ENCODE assay signal across 8 mouse cellular contexts in genomic region chr3:61002587-61003501, GRCm38 (mm10). TPM values are rescaled to one million over a fixed set of nuclear protein-coding genes. Genes with fewer than 3 reads are reported as not detected.
DNase-seq lines count a peak whose midpoint lies in the region; ATAC-seq lines count a peak whose summit lies in the region.

P2ry1 (plus strand) TSS chr3:61002795.

- peak within 1 kb of the TSS; percentile 62; the same call in 1 of the 2 replicates for H3K27ac ChIP-seq in intestine, embryonic 14.5 days (ENCODE audit: low read depth)

- 0 out of 2 replicates have a peak, but pooled peaks cover 3% of the 10 kb centered on the region for H3K27me3 ChIP-seq in intestine, embryonic 14.5 days (replicated peaks; ENCODE audit: control insufficient read depth, insufficient read depth, low read length)

- peaks cover 5% of the 10 kb centered on the region; the same call in 1 of the 2 replicates for H3K4me1 ChIP-seq in intestine, embryonic 14.5 days (replicated peaks; ENCODE audit: control insufficient read depth, insufficient read depth, low read length)

- H3K4me3 ChIP-seq in intestine, embryonic 14.5 days (ENCODE audit: low read depth, low read length): peak within 1 kb of the TSS; percentile 95

- H3K36me3 ChIP-seq in intestine, embryonic 14.5 days (ENCODE audit: control insufficient read depth, insufficient read depth, low read length): no peaks in the 10 kb centered on the region

- peak; percentile 99 for ATAC-seq in intestine, embryonic 14.5 days (replicated peaks; ENCODE audit: low FRiP score, low TSS enrichment, low read depth)
- peak; percentile 93 for ATAC-seq in megakaryocyte-erythroid progenitor cell, adult 5-6 weeks (replicated peaks; ENCODE audit: low FRiP score, low TSS enrichment, poor library complexity, severe bottlenecking)

- peak; percentile 89 for DNase-seq in adrenal gland, postnatal 10 days
- peak; percentile 91 for DNase-seq in embryo, embryonic 11 days
- DNase-seq in gastrocnemius, postnatal 25 days: peak; percentile 89
- peak; percentile 92 for DNase-seq in intestine, embryonic 14.5 days (ENCODE audit: low spot score)
- DNase-seq in left cerebral cortex, postnatal 25 days (ENCODE audit: low spot score in 2 of 2): peak; percentile 45 to 52
- peak; percentile 65 for DNase-seq in right cerebral cortex, postnatal 14 days
- peak; percentile 76 for DNase-seq in urinary bladder, postnatal 25 days (ENCODE audit: low spot score)

- H3K4me2 ChIP-seq in intestine, embryonic 14.5 days (ENCODE audit: low read length): peak within 1 kb of the TSS; percentile 64

- intact Hi-C loops in left cerebral cortex, postnatal 25 days (cut with DNase I): loop anchor here (5.0 kb wide), 1 partner anchor 206 kb away; no protein-coding TSS in a partner anchor

- peak within 1 kb of the TSS; percentile 52 for H3K9ac ChIP-seq in intestine, embryonic 14.5 days (ENCODE audit: low read length)

- H3K9me3 ChIP-seq in intestine, embryonic 14.5 days (ENCODE audit: control insufficient read depth, low read length): no peaks in the 10 kb centered on the region

- WGBS in intestine, embryonic 14.5 days: under 1% methylated on average over 90 of the region's 90 CpGs

RNA-seq across cellular contexts. Expression of gene P2ry1, which starts in this region (rescaled TPM):
- 1 to 10 TPM; 4.4 to 7.1 TPM for total RNA-seq in adrenal gland, postnatal 10 days (2021)
- 10 to 100 TPM; 12.9 TPM for total RNA-seq in gastrocnemius, postnatal 25 days (2021)
- polyA plus RNA-seq in intestine, embryonic 14.5 days (2014; fragmentation: Nextera tagmentation; extraction: Ambion mirVana): 13.0 and 14.5 TPM in 2 replicates
- 1 to 10 TPM; 2.6 to 5.9 TPM for total RNA-seq in left cerebral cortex, postnatal 25 days (2021)
- total RNA-seq in megakaryocyte-erythroid progenitor cell, adult 5-6 weeks (2014; fragmentation: Nextera tagmentation): 19.1 and 19.8 TPM in 2 replicates
- total RNA-seq in megakaryocyte-erythroid progenitor cell, adult 5-6 weeks (2017): 21.7 and 32.4 TPM in 2 replicates

Comparison
In these comparisons a context has a peak if more than half of its experiments do, and no peak if none do; other contexts are left out.
1. Peak in every context shown above with its lines: DNase-seq, ATAC-seq, H3K4me3 ChIP-seq and H3K27ac ChIP-seq.